Mouse (Mus musculus): ENCODE results near the gene Col11a2.

DNA sequence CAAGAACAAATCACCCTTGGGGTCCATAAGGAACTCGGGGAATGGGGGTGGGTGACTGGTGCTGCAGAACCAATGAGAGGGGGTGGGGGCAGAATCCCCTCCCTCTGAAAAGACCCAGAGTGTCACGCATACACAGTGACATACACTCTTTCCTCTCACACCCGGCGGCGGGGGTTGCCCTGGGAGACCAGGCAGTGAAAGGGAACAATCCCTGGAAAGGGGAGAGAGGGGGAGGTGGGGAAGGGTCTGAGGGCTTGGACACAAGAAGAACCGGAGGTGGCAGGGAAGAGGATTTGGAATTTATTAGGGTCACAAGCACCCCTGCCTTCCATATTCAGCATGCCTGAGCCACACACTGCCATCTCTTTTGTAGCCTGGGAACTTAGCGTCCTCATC, 13.5 kb upstream of the Col11a2 start:
- TF ChIP-seq CTCF (IDR thresholded peaks at IDR 0.05; ENCODE audit: insufficient read depth, low read length) (no peak), POLR2A (IDR thresholded peaks at IDR 0.05; ENCODE audit: borderline replicate concordance, extremely low read depth, low read depth, low read length) (no peak)

Data from lung, adult 2 months (tissue).